Mouse (Mus musculus) olfactory bulb, adult 2 months (tissue): ENCODE data around the gene 9930111J21Rik1.
"Not testable (repeated sequence)": the region's sequence is repeated elsewhere in the genome, so short reads cannot be mapped to it uniquely, and the experiment has no call there.

ENCODE experiments used
- CTCF ChIP-seq: fragments of 200-500 bp; IDR thresholded peaks from 2 replicates; pipeline ENCODE4 v1.5.1; 2012; ENCODE audit warnings: low read depth, mild to moderate bottlenecking, low read length, moderate library complexity; ENCODE audit not compliant: insufficient read depth
- POLR2A ChIP-seq: fragments of 200-500 bp; IDR thresholded peaks from 2 replicates; pipeline ENCODE4 v1.6.1; 2012; ENCODE audit warnings: mild to moderate bottlenecking, low read depth, low read length, moderate library complexity; ENCODE audit not compliant: insufficient read depth

GRCm38 (mm10) chr11:48900654-48901566 lies 78.3 kb downstream of the 9930111J21Rik1 start:
- TF ChIP-seq POLR2A, CTCF: not testable (repeated sequence)
